Mouse (Mus musculus) hindbrain, embryonic 15.5 days (tissue): Measurements from ENCODE around the gene Mrps10. TPM values are rescaled to one million over a fixed set of nuclear protein-coding genes. Genes with fewer than 3 reads are reported as not detected.
"Not testable (repeated sequence)": the region's sequence is repeated elsewhere in the genome, so short reads cannot be mapped to it uniquely, and the experiment has no call there.

Experiments used
- ATAC-seq: fragments of 200-750 bp; cut with Nextera tagmentation; 2 replicates; pipeline ENCODE4 v1.8.0; 2017; ENCODE audit warnings: low read depth, moderate number of reproducible peaks, moderate TSS enrichment; ENCODE audit not compliant: low FRiP score
- H3K27ac ChIP-seq: fragments of 300-500 bp; sonication (generic); replicated peaks from 2 replicates; pipeline ENCODE4 v1.5.1; 2015; ENCODE audit warnings: mild to moderate bottlenecking, inconsistent platforms
- H3K27me3 ChIP-seq: fragments of 300-500 bp; sonication (generic); 2 replicates; pipeline ENCODE4 v1.6.1; 2015; ENCODE audit warnings: control low read depth, inconsistent platforms
- H3K36me3 ChIP-seq: fragments of 300-500 bp; sonication (generic); 2 replicates; pipeline ENCODE4 v1.6.1; 2015; ENCODE audit warnings: control low read depth, inconsistent platforms
- H3K4me1 ChIP-seq: fragments of 300-500 bp; sonication (generic); replicated peaks from 2 replicates; pipeline ENCODE4 v1.6.1; 2015; ENCODE audit warnings: control low read depth, inconsistent platforms
- H3K4me2 ChIP-seq: fragments of 300-500 bp; sonication (generic); 2 replicates; pipeline ENCODE4 v1.6.1; 2015; ENCODE audit warnings: moderate library complexity, mild to moderate bottlenecking, inconsistent platforms
- H3K4me3 ChIP-seq: fragments of 300-500 bp; sonication (generic); 2 replicates; pipeline ENCODE4 v1.5.1; 2015; ENCODE audit warnings: mild to moderate bottlenecking, inconsistent platforms
- H3K9ac ChIP-seq: fragments of 300-500 bp; sonication (generic); 2 replicates; pipeline ENCODE4 v1.6.1; 2015; ENCODE audit warnings: inconsistent platforms
- H3K9me3 ChIP-seq: fragments of 300-500 bp; sonication (generic); 2 replicates; pipeline ENCODE4 v1.6.1; 2016; ENCODE audit warnings: control low read depth, inconsistent platforms
- WGBS: fragments of 180-500 bp; shearing (Covaris S2); methylation state at CpG from one replicate; pipeline ENCODE4 v1.1.7; 2015; 5-methylcytosine and 5-hydroxymethylcytosine counted together
- polyA plus RNA-seq: library from polyadenylated mRNA; unstranded; fragments of >200 nt; fragmentation: Nextera tagmentation; extraction: Ambion mirVana; gene quantifications from 2 replicates; pipeline ENCODE4 v1.2.1, GENCODE M21; 2015

The Mrps10 gene
- polyA plus RNA-seq, 1 experiment from 2014 or later, result 66.4 TPM

- H3K9ac ChIP-seq, H3K27me3 ChIP-seq, H3K4me1 ChIP-seq, H3K9me3 ChIP-seq, H3K4me2 ChIP-seq, ATAC-seq, H3K4me3 ChIP-seq, H3K36me3 ChIP-seq, H3K27ac ChIP-seq: not testable (repeated sequence)
- 75% methylated on average over 1 of the region's 1 CpGs for WGBS
Measured at GRCm38 (mm10) chr17:47422616-47423015, 53.9 kb downstream of the Mrps10 start.

DNA sequence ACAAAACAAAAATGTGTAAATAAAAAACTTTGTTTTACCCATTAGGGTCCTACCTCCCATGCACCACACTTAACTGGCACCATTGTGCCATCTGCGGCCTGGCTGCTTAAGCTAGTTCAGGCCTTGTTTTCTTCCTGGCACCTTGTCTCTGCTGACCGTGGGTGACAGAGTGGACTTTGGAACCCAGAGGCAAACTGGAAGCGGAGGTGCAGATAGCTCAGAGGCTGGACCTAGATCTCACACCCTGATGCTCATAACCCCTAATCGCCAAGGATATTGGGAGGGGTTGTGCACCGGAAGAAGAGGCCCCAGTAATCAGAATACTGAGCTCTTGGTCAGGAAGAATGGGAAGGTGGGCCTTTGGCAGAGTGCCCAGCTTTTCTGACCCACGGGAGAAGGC, 55.5 kb downstream of the Mrps10 start:
- no peak for ATAC-seq
- Histone ChIP-seq H3K9me3 (no peaks in the 10 kb centered on the region), H3K4me2 (no peak overlapping the region), H3K27me3 (no peaks in the 10 kb centered on the region), H3K27ac (no peak overlapping the region), H3K36me3 (no peaks in the 10 kb centered on the region), H3K4me3 (no peak overlapping the region), H3K4me1 (peaks cover 4% of the 10 kb centered on the region; the same call in 1 of the 2 replicates), H3K9ac (no peak overlapping the region)
- WGBS, result 79% methylated on average over 6 of the region's 6 CpGs

DNA sequence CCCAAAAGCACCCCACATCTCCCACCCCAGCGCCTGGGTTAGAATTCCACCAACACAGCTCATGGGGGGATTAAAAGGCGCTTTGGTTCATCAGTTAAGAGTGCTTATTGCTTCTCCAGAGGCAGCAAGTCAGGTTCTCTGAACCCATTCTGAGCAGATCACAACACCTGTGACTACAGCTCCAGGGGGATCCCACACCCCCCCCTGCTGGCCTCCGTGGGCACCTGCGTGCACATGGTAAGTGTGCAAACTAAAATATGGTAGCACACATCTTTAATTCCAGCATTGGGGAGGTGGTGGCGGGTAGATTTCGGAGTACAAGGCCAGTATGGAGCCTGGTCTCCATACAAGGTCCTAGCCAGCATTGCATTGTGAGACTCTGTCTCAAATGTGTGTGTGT, 58.6 kb downstream of the Mrps10 start:
- Histone ChIP-seq H3K36me3 (no peaks in the 10 kb centered on the region), H3K9me3 (no peaks in the 10 kb centered on the region), H3K27ac (no peak overlapping the region), H3K27me3 (no peaks in the 10 kb centered on the region), H3K4me2 (no peak overlapping the region), H3K4me1 (peaks cover 4% of the 10 kb centered on the region; the same call in 1 of the 2 replicates), H3K9ac (no peak overlapping the region), H3K4me3 (no peak overlapping the region)
- WGBS, result 78% methylated on average over 6 of the region's 6 CpGs
- no peak for ATAC-seq

GRCm38 (mm10) chr17:47428831-47429304, 60.2 kb downstream of the Mrps10 start:
- Histone ChIP-seq H3K4me3 (no peak overlapping the region), H3K27me3 (no peaks in the 10 kb centered on the region), H3K9me3 (no peaks in the 10 kb centered on the region), H3K4me2 (peak overlapping the region; percentile 39), H3K27ac (no peak overlapping the region), H3K4me1 (peaks cover 4% of the 10 kb centered on the region; the same call in 1 of the 2 replicates), H3K9ac (no peak overlapping the region), H3K36me3 (no peaks in the 10 kb centered on the region)
- peak; percentile 66 for ATAC-seq
- WGBS, result 2% methylated on average over 8 of the region's 8 CpGs

- no peak overlapping the region for H3K4me2 ChIP-seq
- H3K9ac ChIP-seq, result no peak overlapping the region
- no peak for ATAC-seq
- H3K4me1 ChIP-seq, result peaks cover 4% of the 10 kb centered on the region; the same call in 1 of the 2 replicates
- H3K36me3 ChIP-seq, result no peaks in the 10 kb centered on the region
- H3K27me3 ChIP-seq, result peaks cover 5% of the 10 kb centered on the region; the same call in 1 of the 2 replicates
- 75% methylated on average over 5 of the region's 5 CpGs for WGBS
- no peak overlapping the region for H3K27ac ChIP-seq
- no peak overlapping the region for H3K4me3 ChIP-seq
- H3K9me3 ChIP-seq, result no peaks in the 10 kb centered on the region
Measured at GRCm38 (mm10) chr17:47430815-47431214, 62.1 kb downstream of the Mrps10 start.

Other genes starting within 250 kb of the Mrps10 start
- gene Guca1b, start 16.5 kb downstream of the Mrps10 start, polyA plus RNA-seq, result 0.62 and 0.67 TPM in 2 replicates
- 0.56 and 0.70 TPM in 2 replicates for gene Guca1a, start 31.7 kb downstream of the Mrps10 start, polyA plus RNA-seq
- gene AI661453, start 67.7 kb downstream of the Mrps10 start, polyA plus RNA-seq, result 0.10 and 0.47 TPM in 2 replicates
- 0.47 and 0.74 TPM in 2 replicates for gene 1700001C19Rik, start 68.5 kb downstream of the Mrps10 start, polyA plus RNA-seq
- gene Taf8, start 133.4 kb downstream of the Mrps10 start, polyA plus RNA-seq, result 21.0 and 22.5 TPM in 2 replicates
- 88.8 and 91.0 TPM in 2 replicates for gene Ccnd3, start 136.2 kb downstream of the Mrps10 start, polyA plus RNA-seq
- 33.9 and 37.5 TPM in 2 replicates for gene Bysl, start 242.6 kb downstream of the Mrps10 start, polyA plus RNA-seq
- 41.2 and 43.9 TPM in 2 replicates for gene Med20, start 242.7 kb downstream of the Mrps10 start, polyA plus RNA-seq
- 2.0 and 2.5 TPM in 2 replicates for gene Gm20517, start 242.7 kb downstream of the Mrps10 start, polyA plus RNA-seq